Mouse (Mus musculus): ENCODE results near the gene Efcab9. TPM values are rescaled to one million over a fixed set of nuclear protein-coding genes. Genes with fewer than 3 reads are reported as not detected.

The Efcab9 gene
- polyA plus RNA-seq, 1 experiment = 0.97 TPM

DNA sequence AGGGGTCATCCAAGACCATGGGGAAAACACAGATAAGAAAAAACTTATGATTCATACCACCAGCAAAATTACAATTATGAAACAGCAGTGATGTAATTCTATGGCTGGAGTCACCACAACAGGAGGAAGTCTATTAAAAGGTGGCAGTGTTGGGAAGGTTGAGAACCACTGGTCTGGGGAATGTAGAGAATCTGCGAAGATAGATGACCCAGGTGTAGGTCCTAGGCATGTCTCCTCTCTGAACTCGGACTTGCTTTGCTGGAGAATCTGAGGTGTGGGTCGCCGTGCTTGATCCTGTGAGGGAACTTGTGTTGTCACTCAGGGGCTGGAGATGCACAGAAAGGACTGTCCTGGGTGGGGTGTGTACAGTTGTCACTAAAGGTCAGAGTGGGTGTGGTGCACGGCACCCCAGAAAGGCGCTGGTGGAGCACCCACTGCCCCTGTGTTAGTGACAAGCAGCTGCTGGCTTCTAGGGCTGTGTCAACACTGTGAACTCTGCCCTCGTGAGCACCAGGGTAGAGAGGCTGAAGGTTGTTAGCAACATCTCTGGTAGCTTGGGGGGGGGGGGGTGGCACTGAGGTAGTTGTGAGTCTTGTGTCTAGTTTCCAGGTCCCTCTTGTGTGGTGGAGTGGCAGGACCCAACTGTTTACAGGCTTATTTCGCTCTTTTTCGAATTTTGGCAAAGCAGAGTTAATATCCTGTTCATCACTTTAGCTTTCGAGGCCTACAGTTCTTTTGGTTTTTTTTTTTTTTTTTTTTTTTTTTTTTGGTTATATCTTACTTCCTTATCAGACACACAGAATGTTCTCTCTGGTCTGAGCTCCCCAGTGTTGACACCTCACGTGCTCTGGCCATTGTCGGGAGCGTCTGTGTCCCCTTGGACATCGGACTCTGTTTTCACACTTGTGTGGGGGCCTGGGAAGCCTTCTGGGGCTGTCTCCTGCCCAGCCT lies 22.5 kb upstream of the Efcab9 start:
- H3K27ac ChIP-seq (ENCODE audit: insufficient read depth, low read length) = no peak overlapping the region
- H3K27me3 ChIP-seq (ENCODE audit: control insufficient read depth, insufficient read depth, low read length) = no peaks in the 10 kb centered on the region
- H3K4me1 ChIP-seq (ENCODE audit: control insufficient read depth, insufficient read depth, low read length) = peaks cover 37% of the 10 kb centered on the region
- 93% methylated on average over 14 of the region's 14 CpGs for WGBS
- no peak overlapping the region for H3K4me3 ChIP-seq (replicated peaks; ENCODE audit: insufficient read depth, low read depth, low read length)
- no peak for DNase-seq
- TF ChIP-seq CTCF (IDR thresholded peaks at IDR 0.05; ENCODE audit: borderline replicate concordance, insufficient read depth, low read depth, low read length) (no peak), POLR2A (IDR thresholded peaks at IDR 0.05; ENCODE audit: borderline replicate concordance, insufficient read depth, low read length) (no peak)

DNA sequence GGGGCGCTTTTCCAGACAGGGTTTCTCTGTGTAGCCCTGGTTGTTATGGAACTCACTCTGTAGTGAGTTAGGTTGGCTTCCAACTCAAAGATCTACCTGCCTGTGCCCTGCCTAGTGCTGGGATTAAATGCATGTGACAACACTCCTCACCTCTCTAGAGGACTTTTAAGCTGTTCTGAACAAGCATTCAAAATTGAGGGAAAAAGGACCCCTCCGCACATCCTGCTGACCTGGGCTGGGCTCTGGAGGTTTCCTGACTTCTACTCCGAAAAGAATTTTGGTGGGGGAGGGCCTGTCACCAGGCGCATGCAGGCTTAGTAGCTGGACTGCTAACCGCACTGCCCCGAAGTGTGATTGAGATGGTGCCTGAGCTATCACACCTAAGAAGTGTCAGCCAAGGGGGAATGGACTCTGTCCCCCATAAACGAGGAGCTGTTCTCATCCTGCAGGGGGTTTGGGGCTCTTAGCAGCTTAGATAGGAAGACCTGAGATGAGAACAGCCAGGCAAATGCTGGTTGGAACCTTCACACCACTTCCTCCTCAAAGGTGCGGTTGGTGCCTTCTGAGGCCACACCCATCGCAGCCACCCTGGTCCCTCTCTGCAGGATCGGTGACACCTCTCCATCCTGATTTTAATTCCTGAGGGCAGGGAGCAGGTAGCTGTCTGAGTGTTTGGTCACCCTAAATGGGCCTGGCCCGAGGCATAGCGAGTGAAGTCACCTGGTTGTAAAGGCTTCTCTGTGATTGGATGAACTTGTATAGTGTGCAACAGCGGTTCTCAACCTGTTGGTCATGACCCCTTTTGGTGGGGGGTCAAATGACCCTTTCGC lies 21.6 kb upstream of the Efcab9 start:
- TF ChIP-seq CTCF (IDR thresholded peaks at IDR 0.05; ENCODE audit: borderline replicate concordance, insufficient read depth, low read depth, low read length) = no peak
- TF ChIP-seq POLR2A (IDR thresholded peaks at IDR 0.05; ENCODE audit: borderline replicate concordance, insufficient read depth, low read length) = no peak
- Histone ChIP-seq H3K4me1 (ENCODE audit: control insufficient read depth, insufficient read depth, low read length) (peaks cover 41% of the 10 kb centered on the region), H3K27ac (ENCODE audit: insufficient read depth, low read length) (no peak overlapping the region), H3K27me3 (ENCODE audit: control insufficient read depth, insufficient read depth, low read length) (no peaks in the 10 kb centered on the region), H3K4me3 (replicated peaks; ENCODE audit: insufficient read depth, low read depth, low read length) (no peak overlapping the region)
- 88% methylated on average over 14 of the region's 14 CpGs for WGBS
- no peak for DNase-seq

DNA sequence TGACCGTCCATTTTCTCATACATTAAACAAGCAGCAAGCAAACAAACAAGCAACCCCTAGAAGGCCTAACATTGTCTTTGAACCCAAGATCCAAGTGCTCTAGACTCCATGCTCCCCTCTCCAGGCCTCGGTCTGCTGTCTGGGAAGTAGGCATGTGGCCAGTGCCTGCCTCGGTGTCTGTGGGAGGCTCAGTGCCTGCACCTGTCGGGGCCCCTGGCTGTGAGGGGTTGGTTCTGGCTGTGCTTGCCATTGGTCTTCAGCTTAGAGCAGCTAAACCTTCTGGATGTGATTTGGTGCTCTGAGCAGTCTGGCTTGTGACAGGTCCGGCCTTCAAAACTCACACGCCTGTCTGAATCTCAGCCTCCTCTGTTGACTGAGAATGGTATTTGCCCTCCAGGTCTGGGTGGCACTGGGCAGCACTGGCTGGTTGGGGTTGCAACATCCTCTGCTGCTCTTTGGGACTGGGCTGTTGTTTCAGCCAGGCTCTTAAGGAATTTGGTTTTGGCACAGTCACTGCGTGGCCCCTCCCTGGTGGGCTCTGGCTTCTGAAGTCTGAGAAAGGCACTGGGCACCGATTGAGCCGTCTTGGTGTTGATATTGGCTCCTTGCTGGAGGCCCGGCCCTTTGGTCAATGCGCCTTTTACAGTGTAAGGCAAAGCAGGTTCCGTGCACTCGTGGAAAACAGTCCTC lies 20.7 kb upstream of the Efcab9 start:
- H3K27me3 ChIP-seq (ENCODE audit: control insufficient read depth, insufficient read depth, low read length) = no peaks in the 10 kb centered on the region
- H3K27ac ChIP-seq (ENCODE audit: insufficient read depth, low read length) = no peak overlapping the region
- WGBS = 50% methylated on average over 13 of the region's 13 CpGs
- peaks cover 51% of the 10 kb centered on the region for H3K4me1 ChIP-seq (ENCODE audit: control insufficient read depth, insufficient read depth, low read length)
- no peak overlapping the region for H3K4me3 ChIP-seq (replicated peaks; ENCODE audit: insufficient read depth, low read depth, low read length)
- no peak for TF ChIP-seq POLR2A (IDR thresholded peaks at IDR 0.05; ENCODE audit: borderline replicate concordance, insufficient read depth, low read length)
- no peak for TF ChIP-seq CTCF (IDR thresholded peaks at IDR 0.05; ENCODE audit: borderline replicate concordance, insufficient read depth, low read depth, low read length)
- DNase-seq = no peak

DNA sequence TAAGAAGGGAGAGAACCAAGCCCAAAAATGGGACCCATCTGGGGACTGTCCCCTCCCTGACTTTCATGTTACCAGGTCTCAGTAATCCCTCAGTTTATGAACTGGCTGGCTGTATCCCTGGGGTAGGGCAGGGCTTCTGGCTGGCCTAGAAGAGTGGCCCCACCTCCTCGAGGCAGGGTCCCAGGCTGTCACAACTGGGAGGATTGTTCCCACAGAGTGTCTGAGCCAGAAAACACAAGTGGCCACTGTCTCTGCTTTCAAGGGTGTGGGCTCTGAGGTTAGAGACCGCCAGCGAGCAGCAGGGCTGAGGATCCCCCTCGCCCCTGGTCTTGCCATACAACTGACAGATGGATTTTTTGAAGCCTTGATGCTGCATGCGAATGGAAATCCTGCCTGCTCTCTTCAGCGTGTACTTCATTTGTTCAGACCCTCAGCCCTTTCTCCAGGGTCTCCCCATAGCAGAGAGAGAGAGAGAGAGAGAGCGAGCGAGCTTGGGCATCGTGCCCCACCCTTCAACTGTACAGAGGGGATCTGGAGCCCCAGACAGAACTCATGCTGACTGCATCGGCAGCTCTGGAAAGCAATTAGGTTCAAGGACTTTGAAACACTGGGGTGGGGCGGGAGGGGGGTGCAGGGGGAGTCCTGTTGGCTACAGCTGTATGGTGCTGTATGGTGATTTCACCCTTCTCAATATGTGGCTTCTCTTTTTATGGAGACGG lies 19.9 kb upstream of the Efcab9 start:
- WGBS = 71% methylated on average over 12 of the region's 12 CpGs
- Histone ChIP-seq H3K4me1 (ENCODE audit: control insufficient read depth, insufficient read depth, low read length) (peaks cover 59% of the 10 kb centered on the region), H3K27ac (ENCODE audit: insufficient read depth, low read length) (no peak overlapping the region), H3K27me3 (ENCODE audit: control insufficient read depth, insufficient read depth, low read length) (no peaks in the 10 kb centered on the region), H3K4me3 (replicated peaks; ENCODE audit: insufficient read depth, low read depth, low read length) (no peak overlapping the region)
- no peak for DNase-seq
- TF ChIP-seq POLR2A (IDR thresholded peaks at IDR 0.05; ENCODE audit: borderline replicate concordance, insufficient read depth, low read length) (no peak), CTCF (IDR thresholded peaks at IDR 0.05; ENCODE audit: borderline replicate concordance, insufficient read depth, low read depth, low read length) (no peak)

DNA sequence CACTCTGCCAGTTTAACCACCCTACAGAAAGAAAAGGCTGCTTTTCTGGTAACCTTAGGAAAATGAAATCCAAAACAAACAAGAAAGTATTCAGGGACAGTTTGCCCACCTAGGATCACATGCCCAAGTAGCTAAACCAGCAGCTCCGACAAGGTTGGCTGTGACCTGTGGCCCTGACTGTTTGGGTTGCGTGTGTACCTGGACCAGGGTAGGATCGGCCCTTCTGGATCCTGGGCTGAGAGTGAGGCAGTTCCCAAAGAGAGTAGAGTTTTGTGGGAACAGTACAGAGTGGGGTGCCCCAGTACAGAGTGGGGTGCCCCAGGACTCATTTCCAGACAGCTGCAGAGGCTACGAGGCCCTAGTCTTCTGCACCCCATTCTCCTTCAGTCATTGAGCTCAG lies 19.2 kb upstream of the Efcab9 start:
- DNase-seq = no peak
- Histone ChIP-seq H3K4me1 (ENCODE audit: control insufficient read depth, insufficient read depth, low read length) (peaks cover 62% of the 10 kb centered on the region), H3K27ac (ENCODE audit: insufficient read depth, low read length) (no peak overlapping the region), H3K4me3 (replicated peaks; ENCODE audit: insufficient read depth, low read depth, low read length) (no peak overlapping the region), H3K27me3 (ENCODE audit: control insufficient read depth, insufficient read depth, low read length) (no peaks in the 10 kb centered on the region)
- no peak for TF ChIP-seq CTCF (IDR thresholded peaks at IDR 0.05; ENCODE audit: borderline replicate concordance, insufficient read depth, low read depth, low read length)
- TF ChIP-seq POLR2A (IDR thresholded peaks at IDR 0.05; ENCODE audit: borderline replicate concordance, insufficient read depth, low read length) = no peak
- WGBS = 98% methylated on average over 4 of the region's 4 CpGs

DNA sequence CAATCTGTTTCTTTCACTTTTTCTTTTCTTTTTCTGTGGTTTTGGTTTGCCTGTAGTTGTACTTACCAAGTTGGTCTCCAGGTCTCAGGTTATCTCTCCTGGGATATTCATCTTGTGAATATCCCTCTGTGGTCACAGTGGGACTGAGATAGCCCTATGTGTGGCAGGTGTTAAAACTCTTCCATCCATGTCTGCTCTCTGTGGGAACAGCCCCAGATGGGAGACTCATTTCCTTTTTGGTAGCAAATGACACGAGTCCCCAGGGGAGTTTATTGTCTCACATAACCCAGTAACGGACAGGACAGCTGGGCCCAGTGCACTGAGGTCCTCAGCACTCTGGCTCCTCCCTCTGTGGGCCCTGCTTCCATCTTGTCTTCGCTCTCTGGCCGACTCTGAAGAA lies 18.2 kb upstream of the Efcab9 start:
- peak overlapping the region; percentile 9; the same call in 1 of the 2 replicates for H3K27ac ChIP-seq (ENCODE audit: insufficient read depth, low read length)
- peaks cover 63% of the 10 kb centered on the region for H3K4me1 ChIP-seq (ENCODE audit: control insufficient read depth, insufficient read depth, low read length)
- TF ChIP-seq POLR2A (IDR thresholded peaks at IDR 0.05; ENCODE audit: borderline replicate concordance, insufficient read depth, low read length) (no peak), CTCF (IDR thresholded peaks at IDR 0.05; ENCODE audit: borderline replicate concordance, insufficient read depth, low read depth, low read length) (no peak)
- no peaks in the 10 kb centered on the region for H3K27me3 ChIP-seq (ENCODE audit: control insufficient read depth, insufficient read depth, low read length)
- WGBS = 54% methylated on average over 4 of the region's 4 CpGs
- no peak overlapping the region for H3K4me3 ChIP-seq (replicated peaks; ENCODE audit: insufficient read depth, low read depth, low read length)
- DNase-seq = no peak

DNA sequence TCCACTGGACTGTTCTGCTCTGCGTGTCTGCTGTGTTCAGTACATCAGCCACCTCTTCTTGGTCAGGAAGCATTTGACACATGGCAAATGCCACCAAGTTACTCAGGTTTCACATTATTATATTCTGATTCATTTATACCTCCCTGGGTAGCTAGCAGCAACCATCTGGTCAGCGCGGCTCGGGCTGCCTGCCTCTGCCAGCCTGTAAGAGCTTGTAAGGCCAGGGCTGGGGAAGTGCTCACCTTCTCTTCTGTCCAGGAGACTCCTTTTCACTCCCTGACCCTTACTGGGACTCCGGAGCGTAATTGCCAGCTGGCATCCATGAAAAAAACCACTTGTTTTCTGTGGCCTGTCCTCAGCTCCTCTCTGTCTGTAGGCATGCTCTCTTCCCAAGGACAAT lies 17.4 kb upstream of the Efcab9 start:
- 7% methylated on average over 6 of the region's 6 CpGs for WGBS

More for the DNA sequence above, 17.4 kb upstream of the Efcab9 start:
- Histone ChIP-seq H3K4me3 (replicated peaks; ENCODE audit: insufficient read depth, low read depth, low read length) (no peak overlapping the region), H3K4me1 (ENCODE audit: control insufficient read depth, insufficient read depth, low read length) (peaks cover 63% of the 10 kb centered on the region), H3K27ac (ENCODE audit: insufficient read depth, low read length) (peak overlapping the region; percentile 34; the same call in 1 of the 2 replicates), H3K27me3 (ENCODE audit: control insufficient read depth, insufficient read depth, low read length) (no peaks in the 10 kb centered on the region)
- DNase-seq = peak; percentile 78 to 87
- TF ChIP-seq POLR2A (IDR thresholded peaks at IDR 0.05; ENCODE audit: borderline replicate concordance, insufficient read depth, low read length) (no peak), CTCF (IDR thresholded peaks at IDR 0.05; ENCODE audit: borderline replicate concordance, insufficient read depth, low read depth, low read length) (no peak)
